8 mouse cellular contexts compared by ENCODE assay signal in the genomic region with DNA sequence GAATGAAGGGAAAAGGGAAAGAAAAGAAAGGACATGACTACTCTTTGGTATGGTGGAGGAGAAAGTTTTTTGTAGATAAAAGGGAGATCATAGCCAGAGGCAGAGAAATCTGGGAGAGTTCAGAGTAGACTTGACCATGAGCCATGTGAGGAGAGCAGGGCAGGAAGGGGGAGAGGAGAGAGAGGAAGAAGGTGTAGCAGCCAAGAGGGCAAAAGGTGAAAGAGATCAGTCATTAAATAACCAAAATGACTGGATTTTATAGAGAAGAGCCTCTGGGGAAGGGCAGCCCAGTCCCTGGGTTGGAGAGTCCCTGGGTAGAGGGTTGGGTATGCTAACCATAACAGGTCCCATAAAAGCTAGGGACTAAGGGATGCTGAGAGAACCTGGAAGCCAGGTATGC. TPM values are rescaled to one million over a fixed set of nuclear protein-coding genes. Genes with fewer than 3 reads are reported as not detected.
DNase-seq lines count a peak whose midpoint lies in the region; ATAC-seq and TF ChIP-seq lines count a peak whose summit lies in the region.

No protein-coding gene starts in this region.

- H3K36me3 ChIP-seq in forebrain, embryonic 10.5 days (replicated peaks): no peaks in the 10 kb centered on the region
- H3K36me3 ChIP-seq in forebrain, embryonic 11.5 days (ENCODE audit: control insufficient read depth, insufficient read depth, low read length): no peaks in the 10 kb centered on the region
- H3K36me3 ChIP-seq in ES-Bruce4 (ENCODE audit: control insufficient read depth, insufficient read depth, low read length, poor library complexity, severe bottlenecking): no peaks in the 10 kb centered on the region
- H3K36me3 ChIP-seq in hindbrain, postnatal 0 days (ENCODE audit: insufficient read depth, low read length): no peaks in the 10 kb centered on the region
- 0 out of 2 replicates have a peak, but pooled peaks cover 6% of the 10 kb centered on the region for H3K36me3 ChIP-seq in liver, postnatal 0 days (replicated peaks; ENCODE audit: insufficient read depth, low read length)

- intact Hi-C loops in left cerebral cortex, postnatal 14 days (cut with DNase I): no loop called here

- no peak overlapping the region for H3K4me2 ChIP-seq in forebrain, embryonic 11.5 days (ENCODE audit: low read depth, low read length, severe bottlenecking)
- peak overlapping the region; percentile 73; the same call in 1 of the 2 replicates for H3K4me2 ChIP-seq in hindbrain, postnatal 0 days (ENCODE audit: low read depth, low read length)
- H3K4me2 ChIP-seq in liver, postnatal 0 days (ENCODE audit: low read depth, low read length): peak overlapping the region; percentile 71

- H3K4me1 ChIP-seq in forebrain, embryonic 10.5 days: peaks cover 18% of the 10 kb centered on the region
- no peaks in the 10 kb centered on the region for H3K4me1 ChIP-seq in forebrain, embryonic 11.5 days (replicated peaks; ENCODE audit: control insufficient read depth, insufficient read depth, low read length)
- H3K4me1 ChIP-seq in ES-Bruce4 (ENCODE audit: control insufficient read depth, insufficient read depth, low read length): no peaks in the 10 kb centered on the region
- no peaks in the 10 kb centered on the region; the same call in 1 of the 2 replicates for H3K4me1 ChIP-seq in hindbrain, postnatal 0 days (ENCODE audit: insufficient read depth, low read length)
- peaks cover 7% of the 10 kb centered on the region for H3K4me1 ChIP-seq in liver, postnatal 0 days (ENCODE audit: insufficient read depth)
- H3K4me1 ChIP-seq in cerebellum, adult 2 months (ENCODE audit: control insufficient read depth, insufficient read depth, low read length): peaks cover 4% of the 10 kb centered on the region

- peak overlapping the region; percentile 93; the same call in 1 of the 2 replicates for H3K27ac ChIP-seq in forebrain, embryonic 10.5 days
- no peak overlapping the region for H3K27ac ChIP-seq in forebrain, embryonic 11.5 days (ENCODE audit: low read depth, low read length)
- H3K27ac ChIP-seq in ES-Bruce4 (ENCODE audit: insufficient read depth, low read length): no peak overlapping the region
- no peak overlapping the region for H3K27ac ChIP-seq in hindbrain, postnatal 0 days
- H3K27ac ChIP-seq in liver, postnatal 0 days (ENCODE audit: low read depth): no peak overlapping the region
- H3K27ac ChIP-seq in cerebellum, adult 2 months (ENCODE audit: insufficient read depth, low read length): no peak overlapping the region

- TF ChIP-seq CTCF in ES-Bruce4 (IDR thresholded peaks at IDR 0.05; ENCODE audit: low read depth, low read length): no peak
- no peak for TF ChIP-seq CTCF in hindbrain, postnatal 0 days (IDR thresholded peaks at IDR 0.05; ENCODE audit: low read depth)
- no peak for TF ChIP-seq CTCF in liver, postnatal 0 days (IDR thresholded peaks at IDR 0.05; ENCODE audit: low read depth)
- no peak for TF ChIP-seq CTCF in cerebellum, adult 2 months (IDR thresholded peaks at IDR 0.05; ENCODE audit: borderline replicate concordance, insufficient read depth, low read depth, low read length)

- ATAC-seq in forebrain, embryonic 11.5 days (replicated peaks; ENCODE audit: low FRiP score): no peak
- no peak for ATAC-seq in hindbrain, postnatal 0 days
- no peak for ATAC-seq in liver, postnatal 0 days

- no peak for DNase-seq in forebrain, embryonic 10.5 days (ENCODE audit: extremely low spot score, low spot score)
- no peak for DNase-seq in forebrain, embryonic 11.5 days (ENCODE audit: low spot score)
- DNase-seq in hindbrain, postnatal 0 days (ENCODE audit: low spot score): no peak
- no peak for DNase-seq in liver, postnatal 0 days
- no peak for DNase-seq in left cerebral cortex, postnatal 14 days (ENCODE audit: low spot score in 2 of 2)
- no peak for DNase-seq in adrenal gland, postnatal 10 days
- no peak for DNase-seq in cerebellum, adult 2 months

- no peaks in the 10 kb centered on the region for H3K9me3 ChIP-seq in forebrain, embryonic 10.5 days
- no peaks in the 10 kb centered on the region for H3K9me3 ChIP-seq in forebrain, embryonic 11.5 days (ENCODE audit: control insufficient read depth, low read length)
- no peaks in the 10 kb centered on the region for H3K9me3 ChIP-seq in ES-Bruce4 (replicated peaks; ENCODE audit: control insufficient read depth, insufficient read depth, low read length, poor library complexity, severe bottlenecking)
- H3K9me3 ChIP-seq in hindbrain, postnatal 0 days (ENCODE audit: low read length): no peaks in the 10 kb centered on the region
- H3K9me3 ChIP-seq in liver, postnatal 0 days (ENCODE audit: low read length): no peaks in the 10 kb centered on the region

- H3K4me3 ChIP-seq in forebrain, embryonic 10.5 days: peak overlapping the region; percentile 87
- no peak overlapping the region for H3K4me3 ChIP-seq in forebrain, embryonic 11.5 days (ENCODE audit: low read depth, low read length)
- 0 out of 2 replicates have a peak overlapping the region, but pooled peaks have one; percentile 13 for H3K4me3 ChIP-seq in ES-Bruce4 (ENCODE audit: low read depth, low read length)
- H3K4me3 ChIP-seq in hindbrain, postnatal 0 days (ENCODE audit: low read length): no peak overlapping the region
- 0 out of 2 replicates have a peak overlapping the region, but pooled peaks have one; percentile 82 for H3K4me3 ChIP-seq in liver, postnatal 0 days (ENCODE audit: low read depth, low read length)
- H3K4me3 ChIP-seq in cerebellum, adult 2 months (replicated peaks; ENCODE audit: insufficient read depth, low read depth, low read length): no peak overlapping the region

- no peaks in the 10 kb centered on the region for H3K27me3 ChIP-seq in forebrain, embryonic 10.5 days (ENCODE audit: poor library complexity, severe bottlenecking)
- no peaks in the 10 kb centered on the region for H3K27me3 ChIP-seq in forebrain, embryonic 11.5 days (ENCODE audit: control insufficient read depth, insufficient read depth, low read length)
- no peaks in the 10 kb centered on the region; the same call in 1 of the 2 replicates for H3K27me3 ChIP-seq in ES-Bruce4 (ENCODE audit: control insufficient read depth, insufficient read depth, low read length, poor library complexity, severe bottlenecking)
- H3K27me3 ChIP-seq in hindbrain, postnatal 0 days (ENCODE audit: insufficient read depth, low read length): no peaks in the 10 kb centered on the region
- no peaks in the 10 kb centered on the region for H3K27me3 ChIP-seq in liver, postnatal 0 days (ENCODE audit: insufficient read depth, low read length)
- no peaks in the 10 kb centered on the region for H3K27me3 ChIP-seq in cerebellum, adult 2 months (ENCODE audit: control insufficient read depth, insufficient read depth, low read length)

- no peak for TF ChIP-seq POLR2A in ES-Bruce4 (IDR thresholded peaks at IDR 0.05; ENCODE audit: insufficient read depth, low read length)
- TF ChIP-seq POLR2A in cerebellum, adult 2 months (IDR thresholded peaks at IDR 0.05; ENCODE audit: borderline replicate concordance, insufficient read depth, low read length): no peak

- no peak for TF ChIP-seq EP300 in ES-Bruce4 (IDR thresholded peaks at IDR 0.05; ENCODE audit: insufficient read depth, low read depth, low read length)
- no peak for TF ChIP-seq EP300 in liver, postnatal 0 days (IDR thresholded peaks at IDR 0.05; ENCODE audit: low read depth)

- H3K9ac ChIP-seq in forebrain, embryonic 11.5 days (ENCODE audit: low read length): no peak overlapping the region
- H3K9ac ChIP-seq in ES-Bruce4 (ENCODE audit: low read depth, poor library complexity, severe bottlenecking): no peak overlapping the region
- no peak overlapping the region for H3K9ac ChIP-seq in hindbrain, postnatal 0 days (replicated peaks; ENCODE audit: low read length)
- H3K9ac ChIP-seq in liver, postnatal 0 days (replicated peaks): no peak overlapping the region

RNA-seq across cellular contexts. Expression of gene Mtmr10, which starts 0.9 kb away (rescaled TPM):
- polyA plus RNA-seq in forebrain, embryonic 10.5 days (2016; fragmentation: Nextera tagmentation; extraction: Ambion mirVana): 10.2 and 11.5 TPM in 2 replicates
- 10.8 and 13.8 TPM in 2 replicates for polyA plus RNA-seq in forebrain, embryonic 11.5 days (2014; fragmentation: Nextera tagmentation; extraction: Ambion mirVana)
- 15.2 and 15.5 TPM in 2 replicates for polyA plus RNA-seq in ES-Bruce4 (2011; ENCODE audit: insufficient read depth, insufficient read length, low read depth, missing spikeins)
- total RNA-seq in hindbrain, postnatal 0 days (2014; rRNA removed): 11.7 and 14.5 TPM in 2 replicates
- polyA plus RNA-seq in hindbrain, postnatal 0 days (2015; fragmentation: Nextera tagmentation; extraction: Ambion mirVana): 9.5 and 10.5 TPM in 2 replicates
- 5.2 and 6.9 TPM in 2 replicates for polyA plus RNA-seq in liver, postnatal 0 days (2015; fragmentation: Nextera tagmentation; extraction: Ambion mirVana)
- total RNA-seq in left cerebral cortex, postnatal 14 days (2021): 10 to 100 TPM; 13.4 to 13.9 TPM
- 10 to 100 TPM; 20.0 to 20.5 TPM for total RNA-seq in adrenal gland, postnatal 10 days (2021)
- polyA plus RNA-seq in cerebellum, adult 2 months (2012; rRNA removed): 15.4 and 16.5 TPM in 2 replicates

Comparison
In these comparisons a context has a peak if more than half of its experiments do, and no peak if none do; other contexts are left out.
1. H3K4me3 ChIP-seq: peak in forebrain, embryonic 10.5 days (single experiment), ES-Bruce4 (single experiment) and liver, postnatal 0 days (single experiment); none in forebrain, embryonic 11.5 days (single experiment), hindbrain, postnatal 0 days (single experiment) and cerebellum, adult 2 months (single experiment).